21 mouse cellular contexts compared by ENCODE assay signal in the genomic region with DNA sequence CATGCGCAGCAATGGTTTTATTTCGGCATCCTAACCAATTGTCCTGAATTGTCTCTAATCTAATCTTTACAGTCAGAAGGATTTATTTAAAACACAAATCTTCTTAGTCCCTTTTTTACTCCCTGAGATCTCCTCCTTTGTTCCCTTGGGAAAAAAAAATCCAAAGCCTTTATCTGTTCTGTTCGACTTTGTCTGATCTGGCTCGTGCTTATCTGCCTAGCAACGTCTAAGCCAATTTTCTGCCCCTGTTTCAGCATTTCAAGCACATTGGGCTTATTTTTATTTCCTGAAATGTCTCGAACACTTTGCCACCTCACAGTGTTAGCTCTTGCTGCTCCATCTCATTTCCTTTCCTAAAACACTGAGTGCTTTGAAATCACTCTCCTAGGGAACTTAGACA.
DNase-seq lines count a peak whose midpoint lies in the region; ATAC-seq and TF ChIP-seq lines count a peak whose summit lies in the region.
"Had no signal": no experiment of that assay in that cellular context is flagged by ENCODE, and none has a peak within 500 bp of the region (broad histone marks: within the 10 kb centered on the region; RNA-seq: fewer than 3 reads in every experiment).

No protein-coding gene starts in this region.

- no peak for ATAC-seq in forebrain, embryonic 14.5 days
- ATAC-seq in forebrain, embryonic 12.5 days (ENCODE audit: low FRiP score), result no peak
- no peak for ATAC-seq in midbrain, postnatal 0 days (ENCODE audit: low FRiP score)
- 0 out of 2 replicates have a peak, but pooled peaks have one; percentile 43 for ATAC-seq in midbrain, embryonic 13.5 days
- ATAC-seq: CD4-positive, CD25-positive, alpha-beta regulatory T cell, adult 4 months; forebrain, embryonic 15.5 days had no signal

- no peak overlapping the region for H3K4me3 ChIP-seq in forebrain, embryonic 14.5 days (ENCODE audit: low read depth, low read length)
- H3K4me3 ChIP-seq in forebrain, embryonic 12.5 days (replicated peaks), result no peak overlapping the region
- H3K4me3 ChIP-seq in midbrain, embryonic 10.5 days, result no peak overlapping the region
- no peak overlapping the region for H3K4me3 ChIP-seq in midbrain, postnatal 0 days (ENCODE audit: low read depth, low read length)
- H3K4me3 ChIP-seq in midbrain, embryonic 13.5 days (replicated peaks), result no peak overlapping the region
- H3K4me3 ChIP-seq: embryonic facial prominence, embryonic 13.5 days; forebrain, embryonic 15.5 days; gastrocnemius, adult 2 months; heart, embryonic 12.5 days; hindbrain, embryonic 15.5 days had no signal

- H3K36me3 ChIP-seq in forebrain, embryonic 14.5 days (ENCODE audit: control insufficient read depth, insufficient read depth, low read length), result no peaks in the 10 kb centered on the region
- H3K36me3 ChIP-seq in forebrain, embryonic 12.5 days (replicated peaks), result no peaks in the 10 kb centered on the region
- no peaks in the 10 kb centered on the region for H3K36me3 ChIP-seq in midbrain, embryonic 10.5 days
- no peaks in the 10 kb centered on the region for H3K36me3 ChIP-seq in midbrain, postnatal 0 days (ENCODE audit: insufficient read depth, low read length)
- no peaks in the 10 kb centered on the region for H3K36me3 ChIP-seq in midbrain, embryonic 13.5 days
- H3K36me3 ChIP-seq: embryonic facial prominence, embryonic 13.5 days; forebrain, embryonic 15.5 days; G1E; heart, embryonic 12.5 days; hindbrain, embryonic 15.5 days had no signal

- H3K27me3 ChIP-seq in forebrain, embryonic 14.5 days (replicated peaks; ENCODE audit: control insufficient read depth, insufficient read depth, low read length), result no peaks in the 10 kb centered on the region
- no peaks in the 10 kb centered on the region for H3K27me3 ChIP-seq in forebrain, embryonic 12.5 days
- H3K27me3 ChIP-seq in midbrain, embryonic 10.5 days (ENCODE audit: low read depth, poor library complexity, severe bottlenecking), result peaks cover 5% of the 10 kb centered on the region; the same call in 1 of the 2 replicates
- H3K27me3 ChIP-seq in midbrain, postnatal 0 days (ENCODE audit: insufficient read depth, low read length), result no peaks in the 10 kb centered on the region
- H3K27me3 ChIP-seq in midbrain, embryonic 13.5 days, result 0 out of 2 replicates have a peak, but pooled peaks cover 2% of the 10 kb centered on the region
- H3K27me3 ChIP-seq: embryonic facial prominence, embryonic 13.5 days; forebrain, embryonic 15.5 days; heart, embryonic 12.5 days; hindbrain, embryonic 15.5 days had no signal

- H3K27ac ChIP-seq in forebrain, embryonic 14.5 days (ENCODE audit: low read depth, low read length), result no peak overlapping the region
- H3K27ac ChIP-seq in forebrain, embryonic 12.5 days, result no peak overlapping the region
- no peak overlapping the region for H3K27ac ChIP-seq in midbrain, embryonic 10.5 days (replicated peaks)
- H3K27ac ChIP-seq in midbrain, postnatal 0 days (ENCODE audit: low read depth, low read length), result no peak overlapping the region
- no peak overlapping the region for H3K27ac ChIP-seq in midbrain, embryonic 13.5 days
- H3K27ac ChIP-seq: embryonic facial prominence, embryonic 13.5 days; forebrain, embryonic 15.5 days; gastrocnemius, adult 2 months; hindbrain, embryonic 15.5 days had no signal

- DNase-seq in forebrain, embryonic 14.5 days (ENCODE audit: low spot score), result peak; percentile 37
- peak; percentile 27 for DNase-seq in midbrain, embryonic 10.5 days (ENCODE audit: low spot score)
- DNase-seq in midbrain, postnatal 0 days (ENCODE audit: low spot score), result no peak
- DNase-seq in cerebellum, adult 18-20 months, result no peak
- DNase-seq in heart, postnatal 4 days, result no peak
- DNase-seq: adrenal gland, adult 8-10 months; adrenal gland, postnatal 36 days; B cell, adult 2 months; cerebellum, adult 11-12 months; cerebellum, adult 9-11 months; cerebellum, postnatal 36 days; gastrocnemius, adult 2 months; gastrocnemius, postnatal 25 days had no signal

- TF ChIP-seq CTCF in midbrain, postnatal 0 days (IDR thresholded peaks at IDR 0.05), result no peak

- WGBS in forebrain, embryonic 14.5 days, result 32% methylated on average over 6 of the region's 6 CpGs
- 32% methylated on average over 6 of the region's 6 CpGs for WGBS in forebrain, embryonic 12.5 days
- 22% methylated on average over 6 of the region's 6 CpGs for WGBS in midbrain, embryonic 10.5 days
- WGBS in midbrain, postnatal 0 days, result 23% methylated on average over 6 of the region's 6 CpGs
- WGBS in midbrain, embryonic 13.5 days, result 18% methylated on average over 6 of the region's 6 CpGs

- no peaks in the 10 kb centered on the region for H3K9me3 ChIP-seq in forebrain, embryonic 14.5 days (replicated peaks; ENCODE audit: control insufficient read depth, low read length)
- no peaks in the 10 kb centered on the region for H3K9me3 ChIP-seq in forebrain, embryonic 12.5 days
- no peaks in the 10 kb centered on the region for H3K9me3 ChIP-seq in midbrain, embryonic 10.5 days (replicated peaks)
- H3K9me3 ChIP-seq in midbrain, postnatal 0 days (ENCODE audit: low read length), result no peaks in the 10 kb centered on the region
- H3K9me3 ChIP-seq in midbrain, embryonic 13.5 days, result no peaks in the 10 kb centered on the region
- H3K9me3 ChIP-seq: embryonic facial prominence, embryonic 13.5 days; forebrain, embryonic 15.5 days; G1E; heart, embryonic 12.5 days; hindbrain, embryonic 15.5 days had no signal

- no peak overlapping the region for H3K4me2 ChIP-seq in forebrain, embryonic 14.5 days (ENCODE audit: low read length)
- no peak overlapping the region for H3K4me2 ChIP-seq in forebrain, embryonic 12.5 days
- no peak overlapping the region for H3K4me2 ChIP-seq in midbrain, postnatal 0 days (ENCODE audit: low read depth, low read length, poor library complexity, severe bottlenecking)
- H3K4me2 ChIP-seq in midbrain, embryonic 13.5 days (replicated peaks), result 0 out of 2 replicates have a peak overlapping the region, but pooled peaks have one; percentile 7
- H3K4me2 ChIP-seq: embryonic facial prominence, embryonic 13.5 days; forebrain, embryonic 15.5 days; heart, embryonic 12.5 days; hindbrain, embryonic 15.5 days had no signal

- H3K4me1 ChIP-seq in forebrain, embryonic 14.5 days (ENCODE audit: control insufficient read depth, insufficient read depth, low read length), result no peaks in the 10 kb centered on the region
- no peaks in the 10 kb centered on the region for H3K4me1 ChIP-seq in forebrain, embryonic 12.5 days
- peaks cover 23% of the 10 kb centered on the region for H3K4me1 ChIP-seq in midbrain, embryonic 10.5 days
- H3K4me1 ChIP-seq in midbrain, postnatal 0 days (ENCODE audit: insufficient read depth, low read length), result peaks cover 2% of the 10 kb centered on the region; the same call in 1 of the 2 replicates
- H3K4me1 ChIP-seq in midbrain, embryonic 13.5 days (replicated peaks), result peaks cover 10% of the 10 kb centered on the region; the same call in 1 of the 2 replicates
- H3K4me1 ChIP-seq: embryonic facial prominence, embryonic 13.5 days; heart, embryonic 12.5 days; hindbrain, embryonic 15.5 days had no signal

- no peak overlapping the region for H3K9ac ChIP-seq in forebrain, embryonic 14.5 days (ENCODE audit: low read length)
- no peak overlapping the region for H3K9ac ChIP-seq in forebrain, embryonic 12.5 days
- no peak overlapping the region for H3K9ac ChIP-seq in midbrain, postnatal 0 days (replicated peaks; ENCODE audit: low read length, poor library complexity, severe bottlenecking)
- no peak overlapping the region for H3K9ac ChIP-seq in midbrain, embryonic 13.5 days (replicated peaks)
- H3K9ac ChIP-seq: embryonic facial prominence, embryonic 13.5 days; forebrain, embryonic 15.5 days; heart, embryonic 12.5 days; hindbrain, embryonic 15.5 days had no signal

Comparison
In these comparisons a context has a peak if more than half of its experiments do, and no peak if none do; other contexts are left out.
1. DNase-seq: peak in forebrain, embryonic 14.5 days (single experiment) and midbrain, embryonic 10.5 days (single experiment); none in midbrain, postnatal 0 days (single experiment), cerebellum, adult 18-20 months (0 of 2) and heart, postnatal 4 days (single experiment).